Mouse (Mus musculus): ENCODE results near the gene Htr6. TPM values are rescaled to one million over a fixed set of nuclear protein-coding genes. Genes with fewer than 3 reads are reported as not detected.

The Htr6 gene
- polyA plus RNA-seq, 1 experiment from 2014 or later: not detected

- ATAC-seq (ENCODE audit: low FRiP score, low read depth): no peak
- Histone ChIP-seq H3K27me3 (replicated peaks) (no peaks in the 10 kb centered on the region), H3K36me3 (peaks cover 24% of the 10 kb centered on the region), H3K4me2 (replicated peaks) (no peak overlapping the region), H3K27ac (no peak overlapping the region), H3K4me1 (peaks cover 12% of the 10 kb centered on the region), H3K9me3 (peaks cover under 1% of the 10 kb centered on the region; the same call in 1 of the 2 replicates), H3K4me3 (no peak overlapping the region), H3K9ac (no peak overlapping the region)
- WGBS: 87% methylated on average over 8 of the region's 8 CpGs
These were observed 25.0 kb upstream of the Htr6 start for GRCm38 (mm10) chr4:139100326-139100725.

- WGBS: 82% methylated on average over 5 of the region's 5 CpGs
- no peak overlapping the region for H3K9ac ChIP-seq
- no peak for ATAC-seq (ENCODE audit: low FRiP score, low read depth)
- H3K4me2 ChIP-seq (replicated peaks): no peak overlapping the region
- H3K27me3 ChIP-seq (replicated peaks): peaks cover 35% of the 10 kb centered on the region
- no peak overlapping the region for H3K27ac ChIP-seq
- peaks cover 6% of the 10 kb centered on the region for H3K4me1 ChIP-seq
- H3K36me3 ChIP-seq: no peaks in the 10 kb centered on the region
- H3K4me3 ChIP-seq: no peak overlapping the region
- peaks cover 8% of the 10 kb centered on the region; the same call in 1 of the 2 replicates for H3K9me3 ChIP-seq
These were observed 20.8 kb upstream of the Htr6 start for GRCm38 (mm10) chr4:139096201-139096600.

- H3K36me3 ChIP-seq: no peaks in the 10 kb centered on the region
- no peak overlapping the region for H3K9ac ChIP-seq
- WGBS: 53% methylated on average over 1 of the region's 1 CpGs
- no peak overlapping the region for H3K4me2 ChIP-seq (replicated peaks)
- ATAC-seq (ENCODE audit: low FRiP score, low read depth): no peak
- H3K9me3 ChIP-seq: peaks cover 8% of the 10 kb centered on the region; the same call in 1 of the 2 replicates
- peaks cover 43% of the 10 kb centered on the region for H3K27me3 ChIP-seq (replicated peaks)
- H3K27ac ChIP-seq: no peak overlapping the region
- H3K4me3 ChIP-seq: no peak overlapping the region
- H3K4me1 ChIP-seq: peaks cover 13% of the 10 kb centered on the region
These were observed 20.0 kb upstream of the Htr6 start for GRCm38 (mm10) chr4:139095406-139095805.

- H3K4me1 ChIP-seq: peaks cover 15% of the 10 kb centered on the region
- H3K4me2 ChIP-seq (replicated peaks): peak overlapping the region; percentile 86
- H3K27me3 ChIP-seq (replicated peaks): peaks cover 55% of the 10 kb centered on the region
- no peak for ATAC-seq (ENCODE audit: low FRiP score, low read depth)
- H3K27ac ChIP-seq: no peak overlapping the region
- peaks cover 8% of the 10 kb centered on the region; the same call in 1 of the 2 replicates for H3K9me3 ChIP-seq
- H3K4me3 ChIP-seq: peak overlapping the region; percentile 59
- peak overlapping the region; percentile 79 for H3K9ac ChIP-seq
- no peaks in the 10 kb centered on the region for H3K36me3 ChIP-seq
- WGBS: 23% methylated on average over 13 of the region's 13 CpGs
These were observed 17.8 kb upstream of the Htr6 start for GRCm38 (mm10) chr4:139093196-139093530.

GRCm38 (mm10) chr4:139092356-139093195 is 17.2 kb upstream of the Htr6 start, which contains the start of gene Nbl1:
TSS of gene Nbl1 (minus strand) at chr4:139092993.
- ATAC-seq (ENCODE audit: low FRiP score, low read depth): no peak
- Histone ChIP-seq H3K4me3 (peak within 1 kb of the TSS; percentile 59), H3K4me2 (replicated peaks) (peak within 1 kb of the TSS; percentile 86), H3K9ac (peak within 1 kb of the TSS; percentile 79), H3K36me3 (no peaks in the 10 kb centered on the region), H3K27ac (peak within 1 kb of the TSS; percentile 37; the same call in 1 of the 2 replicates), H3K4me1 (peaks cover 15% of the 10 kb centered on the region), H3K9me3 (peaks cover 8% of the 10 kb centered on the region; the same call in 1 of the 2 replicates), H3K27me3 (replicated peaks) (peaks cover 55% of the 10 kb centered on the region)
- under 1% methylated on average over 93 of the region's 105 CpGs for WGBS

- H3K36me3 ChIP-seq: no peaks in the 10 kb centered on the region
- H3K27ac ChIP-seq: peak overlapping the region; percentile 37; the same call in 1 of the 2 replicates
- ATAC-seq (ENCODE audit: low FRiP score, low read depth): peak; percentile 73
- H3K4me2 ChIP-seq (replicated peaks): peak overlapping the region; percentile 86
- peak overlapping the region; percentile 59 for H3K4me3 ChIP-seq
- peaks cover 15% of the 10 kb centered on the region for H3K4me1 ChIP-seq
- H3K9ac ChIP-seq: peak overlapping the region; percentile 79
- peaks cover 8% of the 10 kb centered on the region; the same call in 1 of the 2 replicates for H3K9me3 ChIP-seq
- H3K27me3 ChIP-seq (replicated peaks): peaks cover 55% of the 10 kb centered on the region
- 2% methylated on average over 28 of the region's 28 CpGs for WGBS
These were observed 16.3 kb upstream of the Htr6 start for GRCm38 (mm10) chr4:139091478-139092355.

GRCm38 (mm10) chr4:139091066-139091465 is 15.7 kb upstream of the Htr6 start:
- Histone ChIP-seq H3K9me3 (peaks cover 8% of the 10 kb centered on the region; the same call in 1 of the 2 replicates), H3K36me3 (no peaks in the 10 kb centered on the region), H3K9ac (peak overlapping the region; percentile 26; the same call in 1 of the 2 replicates), H3K27ac (no peak overlapping the region; the same call in 1 of the 2 replicates), H3K4me2 (replicated peaks) (peak overlapping the region; percentile 86), H3K4me1 (peaks cover 15% of the 10 kb centered on the region), H3K27me3 (replicated peaks) (peaks cover 55% of the 10 kb centered on the region), H3K4me3 (0 out of 2 replicates have a peak overlapping the region, but pooled peaks have one; percentile 59)
- ATAC-seq (ENCODE audit: low FRiP score, low read depth): 0 out of 2 replicates have a peak, but pooled peaks have one; percentile 8
- 28% methylated on average over 7 of the region's 7 CpGs for WGBS

- peak overlapping the region; percentile 26; the same call in 1 of the 2 replicates for H3K9ac ChIP-seq
- H3K4me3 ChIP-seq: 0 out of 2 replicates have a peak overlapping the region, but pooled peaks have one; percentile 59
- H3K27me3 ChIP-seq (replicated peaks): peaks cover 55% of the 10 kb centered on the region
- no peak overlapping the region for H3K27ac ChIP-seq
- no peak for ATAC-seq (ENCODE audit: low FRiP score, low read depth)
- no peaks in the 10 kb centered on the region for H3K36me3 ChIP-seq
- peaks cover 15% of the 10 kb centered on the region for H3K4me1 ChIP-seq
- H3K4me2 ChIP-seq (replicated peaks): peak overlapping the region; percentile 86
- WGBS: 69% methylated on average over 15 of the region's 15 CpGs
- peaks cover 8% of the 10 kb centered on the region; the same call in 1 of the 2 replicates for H3K9me3 ChIP-seq
These were observed 15.1 kb upstream of the Htr6 start for GRCm38 (mm10) chr4:139090303-139090940.

- no peak overlapping the region for H3K9ac ChIP-seq
- H3K4me3 ChIP-seq: no peak overlapping the region
- H3K27ac ChIP-seq: no peak overlapping the region
- 54% methylated on average over 9 of the region's 9 CpGs for WGBS
- H3K27me3 ChIP-seq (replicated peaks): peaks cover 50% of the 10 kb centered on the region
- H3K4me1 ChIP-seq: peaks cover 15% of the 10 kb centered on the region
- no peaks in the 10 kb centered on the region for H3K36me3 ChIP-seq
- no peak for ATAC-seq (ENCODE audit: low FRiP score, low read depth)
- no peak overlapping the region for H3K4me2 ChIP-seq (replicated peaks)
- no peaks in the 10 kb centered on the region for H3K9me3 ChIP-seq
These were observed 13.8 kb upstream of the Htr6 start for GRCm38 (mm10) chr4:139088982-139089671.

GRCm38 (mm10) chr4:139086984-139087383 is 11.6 kb upstream of the Htr6 start:
- Histone ChIP-seq H3K36me3 (no peaks in the 10 kb centered on the region), H3K4me3 (no peak overlapping the region), H3K9me3 (no peaks in the 10 kb centered on the region), H3K9ac (no peak overlapping the region), H3K4me1 (peaks cover 30% of the 10 kb centered on the region), H3K4me2 (replicated peaks) (no peak overlapping the region), H3K27me3 (replicated peaks) (peaks cover 28% of the 10 kb centered on the region), H3K27ac (no peak overlapping the region)
- no peak for ATAC-seq (ENCODE audit: low FRiP score, low read depth)
- 66% methylated on average over 4 of the region's 4 CpGs for WGBS

- peaks cover 24% of the 10 kb centered on the region for H3K4me1 ChIP-seq
- H3K9me3 ChIP-seq: no peaks in the 10 kb centered on the region
- H3K27ac ChIP-seq: no peak overlapping the region
- peaks cover 19% of the 10 kb centered on the region for H3K27me3 ChIP-seq (replicated peaks)
- no peak overlapping the region for H3K4me3 ChIP-seq
- no peak overlapping the region for H3K9ac ChIP-seq
- no peaks in the 10 kb centered on the region for H3K36me3 ChIP-seq
- no peak for ATAC-seq (ENCODE audit: low FRiP score, low read depth)
- H3K4me2 ChIP-seq (replicated peaks): no peak overlapping the region
- WGBS: 24% methylated on average over 5 of the region's 5 CpGs
These were observed 10.7 kb upstream of the Htr6 start for GRCm38 (mm10) chr4:139086037-139086436.

Measured in neural tube, embryonic 12.5 days (tissue).